Mouse (Mus musculus) liver, embryonic 14.5 days (tissue): Measurements from ENCODE around the gene Med4. TPM values are rescaled to one million over a fixed set of nuclear protein-coding genes. Genes with fewer than 3 reads are reported as not detected.

Experiments used
- ATAC-seq: fragments of 200-750 bp; cut with Nextera tagmentation; 2 replicates; pipeline ENCODE4 v1.8.0; 2017; ENCODE audit warnings: moderate number of reproducible peaks, mild to moderate bottlenecking, moderate library complexity; ENCODE audit not compliant: insufficient read depth
- DNase-seq, 3 experiments: peaks; one replicate each; pipeline ENCODE4 v3.0.0-alpha.2; 2012 to 2013; ENCODE audit warnings: low read depth in 3 of 3, low spot score in 3 of 3
- H3K27ac ChIP-seq: fragments of 300-500 bp; sonication (generic); 2 replicates; pipeline ENCODE4 v1.5.1; 2014; ENCODE audit warnings: moderate library complexity, mild to moderate bottlenecking, control low read depth, inconsistent platforms
- H3K27me3 ChIP-seq: fragments of 300-500 bp; sonication (generic); 2 replicates; pipeline ENCODE4 v1.6.1; 2014; ENCODE audit warnings: mild to moderate bottlenecking, low read length, moderate library complexity; ENCODE audit not compliant: control insufficient read depth, insufficient read depth
- H3K36me3 ChIP-seq: fragments of 300-500 bp; sonication (generic); replicated peaks from 2 replicates; pipeline ENCODE4 v1.6.1; 2014; ENCODE audit warnings: low read depth; ENCODE audit not compliant: control insufficient read depth, insufficient read depth
- H3K4me1 ChIP-seq, 2 experiments: fragments of 200-500 bp in 1 of 2; fragments of 300-500 bp in 1 of 2; sonication (generic) in 1 of 2; replicated peaks; 2 replicates each; pipeline ENCODE4 v1.6.1; 2012 to 2014; ENCODE audit warnings: antibody characterized with exemption in 1 of 2, inconsistent platforms in 1 of 2, low read length in 1 of 2; ENCODE audit not compliant: control insufficient read depth in 2 of 2, insufficient read depth in 2 of 2
- H3K4me2 ChIP-seq: fragments of 300-500 bp; sonication (generic); 2 replicates; pipeline ENCODE4 v1.6.1; 2014; ENCODE audit warnings: low read depth, mild to moderate bottlenecking, control low read depth, moderate library complexity
- H3K4me3 ChIP-seq, 2 experiments: fragments of 200-500 bp in 1 of 2; fragments of 300-500 bp in 1 of 2; sonication (generic) in 1 of 2; 2 replicates each; pipeline ENCODE4 v1.5.1; 2012 to 2014; ENCODE audit warnings: low read depth in 2 of 2, low read length in 2 of 2, mild to moderate bottlenecking in 2 of 2, control low read depth in 1 of 2, inconsistent platforms in 1 of 2, moderate library complexity in 1 of 2; ENCODE audit not compliant: insufficient read depth in 1 of 2
- H3K9ac ChIP-seq: fragments of 300-500 bp; sonication (generic); replicated peaks from 2 replicates; pipeline ENCODE4 v1.6.1; 2014; ENCODE audit warnings: mild to moderate bottlenecking, control low read depth, moderate library complexity
- H3K9me3 ChIP-seq: fragments of 300-500 bp; sonication (generic); 2 replicates; pipeline ENCODE4 v1.6.1; 2016; ENCODE audit warnings: low read length, mixed read lengths; ENCODE audit not compliant: control insufficient read depth
- CTCF ChIP-seq: IDR thresholded peaks from 2 replicates; pipeline ENCODE4 v1.5.1; 2016; ENCODE audit warnings: antibody characterized with exemption, low read depth, control low read depth
- EP300 ChIP-seq: IDR thresholded peaks from 2 replicates; pipeline ENCODE4 v1.6.1; 2016; ENCODE audit warnings: antibody characterized with exemption, low read depth
- WGBS: fragments of 180-500 bp; shearing (Covaris S2); extraction: QIAGEN DNeasy Blood & Tissue Kit; methylation state at CpG from one replicate; pipeline ENCODE4 v1.1.7; 2014; ENCODE audit not compliant: insufficient replicate concordance; 5-methylcytosine and 5-hydroxymethylcytosine counted together
- polyA plus RNA-seq, 2 experiments: library from polyadenylated mRNA; depleted of rRNA in 1 of 2; stranded (reverse) in 1 of 2; unstranded in 1 of 2; fragments of >200 nt; fragmentation: Nextera tagmentation in 1 of 2; extraction: Ambion mirVana in 1 of 2; gene quantifications; 2 replicates each; pipeline versions ENCODE4 v1.2.1 to v1.2.3; 2012 to 2014

Med4 gene
- 13.3 and 18.2 TPM in 2 replicates for polyA plus RNA-seq (2012; rRNA removed)
- 25.7 and 28.6 TPM in 2 replicates for polyA plus RNA-seq (2014; fragmentation: Nextera tagmentation; extraction: Ambion mirVana)

GRCm38 (mm10) chr14:73509765-73510423, at the start of gene Med4:
Gene Med4 (plus strand): TSS chr14:73510025.
- ATAC-seq (peak; percentile 91), DNase-seq (peak; percentile 86 to 89 (median 87))
- Histone ChIP-seq H3K27me3 (no peaks in the 10 kb centered on the region), H3K4me1 (peaks cover 6 to 22% of the 10 kb centered on the region in 2 experiments), H3K9ac (peak within 1 kb of the TSS; percentile 78), H3K36me3 (peaks cover 5% of the 10 kb centered on the region), H3K4me3 (peak within 1 kb of the TSS; percentile 83 to 93), H3K4me2 (peak within 1 kb of the TSS; percentile 83), H3K27ac (no peak within 1 kb of the TSS), H3K9me3 (no peaks in the 10 kb centered on the region)
- peak; percentile 100 for TF ChIP-seq CTCF
- 0 out of 2 replicates have a peak, but pooled peaks have one; percentile 14 for TF ChIP-seq EP300
- 1% methylated on average over 37 of the region's 41 CpGs for WGBS

DNA sequence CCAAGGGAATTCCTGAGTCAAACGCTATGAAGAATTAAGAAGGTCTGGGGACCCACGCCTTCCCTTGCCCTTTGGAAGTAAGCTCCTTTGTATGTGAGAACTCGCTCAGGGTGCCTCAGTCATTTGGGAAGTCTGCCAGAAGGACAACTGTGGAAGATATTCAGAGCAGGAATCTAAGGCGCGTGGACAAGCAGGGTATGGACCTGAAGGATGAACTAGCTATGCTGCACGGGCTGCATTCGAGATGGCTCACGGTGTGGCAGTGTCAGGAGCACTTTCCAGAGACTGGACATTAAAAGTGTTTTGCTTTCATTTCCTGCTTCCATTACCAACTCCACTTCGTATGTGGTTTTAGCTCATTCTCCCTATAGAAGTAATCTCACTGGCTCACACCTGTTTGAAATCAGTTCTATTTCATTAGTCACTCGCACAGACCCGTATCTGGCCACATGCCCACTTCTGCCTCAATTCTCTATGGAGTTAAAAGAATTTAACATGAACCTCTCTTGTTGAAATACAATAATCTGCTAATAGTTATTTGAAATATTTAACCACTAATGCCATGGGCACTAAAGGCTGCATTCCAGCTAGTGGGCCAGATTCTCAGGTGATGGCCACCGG, 49.2 kb upstream of the Med4 start:
- H3K36me3 ChIP-seq = no peaks in the 10 kb centered on the region
- 69% methylated on average over 12 of the region's 12 CpGs for WGBS

DNA sequence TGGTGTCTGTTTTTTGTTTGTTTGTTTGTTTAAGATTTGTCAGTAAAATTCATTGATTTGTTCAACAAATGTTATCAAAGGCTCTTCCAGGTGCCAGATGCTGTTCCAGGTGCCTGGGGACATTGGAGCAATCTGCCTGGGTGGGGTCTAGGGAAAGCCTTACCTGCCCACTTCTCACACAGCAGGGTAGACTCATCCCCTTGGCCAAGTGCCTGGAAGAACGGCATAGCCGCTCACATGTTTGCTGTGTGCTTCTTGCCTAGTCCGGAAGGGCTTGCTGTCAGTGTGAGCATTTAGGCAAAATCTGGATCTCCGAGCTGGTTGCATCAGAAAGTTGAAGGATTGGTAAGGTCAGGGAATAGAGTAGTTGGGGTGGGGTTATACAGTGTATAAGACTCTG, 47.6 kb upstream of the Med4 start:
- no peak overlapping the region for H3K4me2 ChIP-seq
- WGBS = 67% methylated on average over 4 of the region's 4 CpGs
- H3K9ac ChIP-seq = no peak overlapping the region
- H3K27ac ChIP-seq = no peak overlapping the region
- no peak for DNase-seq
- H3K4me3 ChIP-seq = no peak overlapping the region
- TF ChIP-seq EP300 (no peak), CTCF (no peak)
- no peaks in the 10 kb centered on the region for H3K36me3 ChIP-seq
- H3K27me3 ChIP-seq = no peaks in the 10 kb centered on the region
- H3K9me3 ChIP-seq = no peaks in the 10 kb centered on the region
- ATAC-seq = no peak
- H3K4me1 ChIP-seq = no peaks in the 10 kb centered on the region

More for the DNA sequence above, 49.2 kb upstream of the Med4 start:
- Histone ChIP-seq H3K9ac (no peak overlapping the region), H3K4me3 (no peak overlapping the region), H3K4me1 (no peaks in the 10 kb centered on the region), H3K4me2 (no peak overlapping the region), H3K9me3 (no peaks in the 10 kb centered on the region), H3K27me3 (no peaks in the 10 kb centered on the region), H3K27ac (no peak overlapping the region)
- no peak for TF ChIP-seq CTCF
- no peak for TF ChIP-seq EP300
- no peak for ATAC-seq
- no peak for DNase-seq

GRCm38 (mm10) chr14:73467697-73468096, 42.1 kb upstream of the Med4 start:
- DNase-seq = no peak

GRCm38 (mm10) chr14:73469506-73469905, 40.3 kb upstream of the Med4 start:
- no peaks in the 10 kb centered on the region for H3K27me3 ChIP-seq
- no peaks in the 10 kb centered on the region for H3K36me3 ChIP-seq
- peaks cover 0 to 6% of the 10 kb centered on the region in 2 experiments; a peak in 1 of 4 replicates for H3K4me1 ChIP-seq
- ATAC-seq = no peak
- H3K4me2 ChIP-seq = no peak overlapping the region
- H3K27ac ChIP-seq = no peak overlapping the region
- no peak for DNase-seq
- H3K9me3 ChIP-seq = no peaks in the 10 kb centered on the region
- H3K4me3 ChIP-seq = no peak overlapping the region
- WGBS = 72% methylated on average over 7 of the region's 7 CpGs
- H3K9ac ChIP-seq = no peak overlapping the region
- TF ChIP-seq EP300 (no peak), CTCF (no peak)

More at GRCm38 (mm10) chr14:73467697-73468096, 42.1 kb upstream of the Med4 start:
- no peak overlapping the region for H3K9ac ChIP-seq
- H3K4me1 ChIP-seq = no peaks in the 10 kb centered on the region
- H3K27ac ChIP-seq = no peak overlapping the region
- WGBS = 75% methylated on average over 6 of the region's 6 CpGs
- no peak for ATAC-seq
- no peaks in the 10 kb centered on the region for H3K36me3 ChIP-seq
- no peak overlapping the region for H3K4me3 ChIP-seq
- H3K27me3 ChIP-seq = no peaks in the 10 kb centered on the region
- no peaks in the 10 kb centered on the region for H3K9me3 ChIP-seq
- no peak overlapping the region for H3K4me2 ChIP-seq
- TF ChIP-seq CTCF (no peak), EP300 (no peak)
